Mouse (Mus musculus): ENCODE measurements around the gene Fkbp10. TPM values are rescaled to one million over a fixed set of nuclear protein-coding genes. Genes with fewer than 3 reads are reported as not detected.

Gene Fkbp10
- polyA plus RNA-seq (2015; fragmentation: Illumina TruSeq; extraction: RNeasy Lipid Tissue Mini Kit (QIAGEN cat#74804); ENCODE audit: low read depth, low replicate concordance): 5.4 TPM

GRCm38 (mm10) chr11:100414914-100415822, at the start of gene Fkbp10:
Gene Fkbp10 (plus strand): TSS chr11:100415697.

GRCm38 (mm10) chr11:100397600-100398389, 17.7 kb upstream of the Fkbp10 start, which contains the start of gene Jup:
Gene Jup (minus strand): TSS chr11:100397763.

GRCm38 (mm10) chr11:100414021-100414913, 1.2 kb upstream of the Fkbp10 start, which contains the start of gene P3h4:
Gene P3h4 (minus strand): TSS chr11:100414836.

GRCm38 (mm10) chr11:100441797-100442196, 26.3 kb downstream of the Fkbp10 start, which contains the start of the genes Nt5c3b and Klhl10:
Gene Nt5c3b (minus strand): TSS chr11:100441808.
Gene Klhl10 (plus strand): TSS chr11:100441917.

GRCm38 (mm10) chr11:100472197-100472934, 56.9 kb downstream of the Fkbp10 start, which contains the start of gene Klhl11:
Gene Klhl11 (minus strand): TSS chr11:100472741.

Other genes starting within 250 kb of the Fkbp10 start
- 6.8 TPM for gene Krt9, start 222.5 kb upstream of the Fkbp10 start, polyA plus RNA-seq (2015; fragmentation: Illumina TruSeq; extraction: RNeasy Lipid Tissue Mini Kit (QIAGEN cat#74804); ENCODE audit: low read depth, low replicate concordance)
- gene Krt14, start 208.1 kb upstream of the Fkbp10 start, polyA plus RNA-seq (2015; fragmentation: Illumina TruSeq; extraction: RNeasy Lipid Tissue Mini Kit (QIAGEN cat#74804); ENCODE audit: low read depth, low replicate concordance): not detected
- not detected for gene Krt16, start 166.8 kb upstream of the Fkbp10 start, polyA plus RNA-seq (2015; fragmentation: Illumina TruSeq; extraction: RNeasy Lipid Tissue Mini Kit (QIAGEN cat#74804); ENCODE audit: low read depth, low replicate concordance)
- not detected for gene Krt17, start 154.7 kb upstream of the Fkbp10 start, polyA plus RNA-seq (2015; fragmentation: Illumina TruSeq; extraction: RNeasy Lipid Tissue Mini Kit (QIAGEN cat#74804); ENCODE audit: low read depth, low replicate concordance)
- gene Krt42, start 145.8 kb upstream of the Fkbp10 start, polyA plus RNA-seq (2015; fragmentation: Illumina TruSeq; extraction: RNeasy Lipid Tissue Mini Kit (QIAGEN cat#74804); ENCODE audit: low read depth, low replicate concordance): not detected
- 796 TPM for gene Eif1, start 95.8 kb upstream of the Fkbp10 start, polyA plus RNA-seq (2015; fragmentation: Illumina TruSeq; extraction: RNeasy Lipid Tissue Mini Kit (QIAGEN cat#74804); ENCODE audit: low read depth, low replicate concordance)
- gene Gast, start 81.3 kb upstream of the Fkbp10 start, polyA plus RNA-seq (2015; fragmentation: Illumina TruSeq; extraction: RNeasy Lipid Tissue Mini Kit (QIAGEN cat#74804); ENCODE audit: low read depth, low replicate concordance): not detected
- gene Hap1, start 59.6 kb upstream of the Fkbp10 start, polyA plus RNA-seq (2015; fragmentation: Illumina TruSeq; extraction: RNeasy Lipid Tissue Mini Kit (QIAGEN cat#74804); ENCODE audit: low read depth, low replicate concordance): 104 TPM
- 33.4 TPM for gene Jup, start 17.9 kb upstream of the Fkbp10 start, polyA plus RNA-seq (2015; fragmentation: Illumina TruSeq; extraction: RNeasy Lipid Tissue Mini Kit (QIAGEN cat#74804); ENCODE audit: low read depth, low replicate concordance)
- gene P3h4, start 861 bp upstream of the Fkbp10 start, polyA plus RNA-seq (2015; fragmentation: Illumina TruSeq; extraction: RNeasy Lipid Tissue Mini Kit (QIAGEN cat#74804); ENCODE audit: low read depth, low replicate concordance): 19.1 TPM
- 82.3 TPM for gene Nt5c3b, start 26.1 kb downstream of the Fkbp10 start, polyA plus RNA-seq (2015; fragmentation: Illumina TruSeq; extraction: RNeasy Lipid Tissue Mini Kit (QIAGEN cat#74804); ENCODE audit: low read depth, low replicate concordance)
- 0.43 TPM for gene Klhl10, start 26.2 kb downstream of the Fkbp10 start, polyA plus RNA-seq (2015; fragmentation: Illumina TruSeq; extraction: RNeasy Lipid Tissue Mini Kit (QIAGEN cat#74804); ENCODE audit: low read depth, low replicate concordance)
- gene Klhl11, start 57.0 kb downstream of the Fkbp10 start, polyA plus RNA-seq (2015; fragmentation: Illumina TruSeq; extraction: RNeasy Lipid Tissue Mini Kit (QIAGEN cat#74804); ENCODE audit: low read depth, low replicate concordance): 23.5 TPM
- gene Acly, start 112.3 kb downstream of the Fkbp10 start, polyA plus RNA-seq (2015; fragmentation: Illumina TruSeq; extraction: RNeasy Lipid Tissue Mini Kit (QIAGEN cat#74804); ENCODE audit: low read depth, low replicate concordance): 113 TPM
- 1.7 TPM for gene Ttc25, start 129.9 kb downstream of the Fkbp10 start, polyA plus RNA-seq (2015; fragmentation: Illumina TruSeq; extraction: RNeasy Lipid Tissue Mini Kit (QIAGEN cat#74804); ENCODE audit: low read depth, low replicate concordance)
- gene Cnp, start 159.2 kb downstream of the Fkbp10 start, polyA plus RNA-seq (2015; fragmentation: Illumina TruSeq; extraction: RNeasy Lipid Tissue Mini Kit (QIAGEN cat#74804); ENCODE audit: low read depth, low replicate concordance): 371 TPM
- gene Nkiras2, start 203.5 kb downstream of the Fkbp10 start, polyA plus RNA-seq (2015; fragmentation: Illumina TruSeq; extraction: RNeasy Lipid Tissue Mini Kit (QIAGEN cat#74804); ENCODE audit: low read depth, low replicate concordance): 12.7 TPM
- gene Dnajc7, start 204.5 kb downstream of the Fkbp10 start, polyA plus RNA-seq (2015; fragmentation: Illumina TruSeq; extraction: RNeasy Lipid Tissue Mini Kit (QIAGEN cat#74804); ENCODE audit: low read depth, low replicate concordance): 208 TPM